Mouse (Mus musculus) hindbrain, embryonic 15.5 days (tissue): ENCODE measurements around the gene Tspan8. TPM values are rescaled to one million over a fixed set of nuclear protein-coding genes. Genes with fewer than 3 reads are reported as not detected.
"Not testable (repeated sequence)": the region's sequence is repeated elsewhere in the genome, so short reads cannot be mapped to it uniquely, and the experiment has no call there.

Experiments used
- ATAC-seq: fragments of 200-750 bp; cut with Nextera tagmentation; 2 replicates; pipeline ENCODE4 v1.8.0; 2017; ENCODE audit warnings: low read depth, moderate number of reproducible peaks, moderate TSS enrichment; ENCODE audit not compliant: low FRiP score
- H3K27ac ChIP-seq: fragments of 300-500 bp; sonication (generic); replicated peaks from 2 replicates; pipeline ENCODE4 v1.5.1; 2015; ENCODE audit warnings: mild to moderate bottlenecking, inconsistent platforms
- H3K27me3 ChIP-seq: fragments of 300-500 bp; sonication (generic); 2 replicates; pipeline ENCODE4 v1.6.1; 2015; ENCODE audit warnings: control low read depth, inconsistent platforms
- H3K36me3 ChIP-seq: fragments of 300-500 bp; sonication (generic); 2 replicates; pipeline ENCODE4 v1.6.1; 2015; ENCODE audit warnings: control low read depth, inconsistent platforms
- H3K4me1 ChIP-seq: fragments of 300-500 bp; sonication (generic); replicated peaks from 2 replicates; pipeline ENCODE4 v1.6.1; 2015; ENCODE audit warnings: control low read depth, inconsistent platforms
- H3K4me2 ChIP-seq: fragments of 300-500 bp; sonication (generic); 2 replicates; pipeline ENCODE4 v1.6.1; 2015; ENCODE audit warnings: moderate library complexity, mild to moderate bottlenecking, inconsistent platforms
- H3K4me3 ChIP-seq: fragments of 300-500 bp; sonication (generic); 2 replicates; pipeline ENCODE4 v1.5.1; 2015; ENCODE audit warnings: mild to moderate bottlenecking, inconsistent platforms
- H3K9ac ChIP-seq: fragments of 300-500 bp; sonication (generic); 2 replicates; pipeline ENCODE4 v1.6.1; 2015; ENCODE audit warnings: inconsistent platforms
- H3K9me3 ChIP-seq: fragments of 300-500 bp; sonication (generic); 2 replicates; pipeline ENCODE4 v1.6.1; 2016; ENCODE audit warnings: control low read depth, inconsistent platforms
- WGBS: fragments of 180-500 bp; shearing (Covaris S2); methylation state at CpG from one replicate; pipeline ENCODE4 v1.1.7; 2015; 5-methylcytosine and 5-hydroxymethylcytosine counted together
- polyA plus RNA-seq: library from polyadenylated mRNA; unstranded; fragments of >200 nt; fragmentation: Nextera tagmentation; extraction: Ambion mirVana; gene quantifications from 2 replicates; pipeline ENCODE4 v1.2.1, GENCODE M21; 2015

Tspan8 gene
- polyA plus RNA-seq, 1 experiment from 2014 or later, result 0.45 TPM

DNA sequence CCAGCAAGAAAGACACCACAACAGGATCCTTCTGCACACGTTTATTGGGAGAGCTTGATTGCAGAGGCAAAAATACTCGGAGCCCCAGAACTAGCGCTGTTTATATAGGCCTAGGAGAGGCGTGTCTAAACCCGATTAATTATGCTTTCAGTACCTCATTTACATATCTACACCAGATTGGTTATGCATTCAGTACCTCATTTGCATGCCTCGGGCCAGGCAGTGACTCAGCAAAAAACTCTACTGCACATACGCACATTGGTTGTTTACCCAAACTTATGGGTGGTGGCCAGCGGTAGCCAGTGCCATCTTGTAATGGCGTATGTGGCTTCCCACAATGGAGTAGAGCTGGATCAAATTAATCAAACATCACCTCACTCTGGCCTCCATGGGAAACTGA lies 13.6 kb upstream of the Tspan8 start:
- H3K27ac ChIP-seq, H3K4me2 ChIP-seq, ATAC-seq, H3K27me3 ChIP-seq, H3K4me1 ChIP-seq, H3K4me3 ChIP-seq, H3K9me3 ChIP-seq, H3K36me3 ChIP-seq, H3K9ac ChIP-seq: not testable (repeated sequence)
- WGBS, result 83% methylated on average over 9 of the region's 9 CpGs

DNA sequence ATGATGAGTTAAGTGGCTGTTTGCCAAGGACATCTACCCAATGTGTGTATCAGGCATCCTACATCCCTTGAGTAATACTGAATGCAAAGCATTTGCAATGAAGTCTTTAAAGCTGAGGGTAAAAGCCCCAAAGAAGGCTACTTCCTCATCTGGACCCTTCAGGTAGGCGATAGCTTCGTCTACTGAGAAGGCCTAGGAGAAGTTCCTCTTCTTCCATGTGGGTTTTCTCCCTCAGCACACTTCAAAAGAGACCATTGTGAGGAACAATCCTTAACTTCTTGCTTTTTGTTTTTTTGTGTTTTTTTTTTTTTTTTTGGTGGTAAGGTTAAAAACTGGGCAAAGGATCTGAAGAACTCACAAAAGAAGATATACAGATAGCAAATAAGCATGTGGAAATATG lies 12.9 kb upstream of the Tspan8 start:
- Histone ChIP-seq H3K27ac (no peak overlapping the region), H3K36me3 (no peaks in the 10 kb centered on the region), H3K27me3 (no peaks in the 10 kb centered on the region), H3K9ac (no peak overlapping the region), H3K4me2 (no peak overlapping the region), H3K9me3 (no peaks in the 10 kb centered on the region), H3K4me1 (no peaks in the 10 kb centered on the region), H3K4me3 (no peak overlapping the region)
- no peak for ATAC-seq
- 94% methylated on average over 2 of the region's 2 CpGs for WGBS

DNA sequence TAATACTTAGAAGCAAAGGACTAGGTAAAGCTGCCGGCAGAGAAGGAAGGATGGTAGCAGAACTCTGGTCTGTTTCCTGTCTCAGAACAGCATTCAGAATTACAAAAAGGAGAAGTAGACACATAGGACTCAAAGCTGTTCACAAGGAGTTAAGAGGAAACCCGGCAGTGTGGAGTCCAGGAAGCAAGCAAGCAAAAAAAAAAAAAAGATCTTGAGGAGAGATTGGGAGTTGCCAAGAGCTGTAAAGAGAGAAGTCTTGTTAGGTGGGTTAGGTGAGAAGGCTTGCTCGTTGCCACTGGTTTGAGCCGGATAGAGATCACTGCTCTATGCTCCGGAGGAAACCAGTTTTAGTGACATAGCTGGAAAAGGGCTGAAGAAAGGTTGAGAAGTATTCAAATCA lies 10.6 kb upstream of the Tspan8 start:
- Histone ChIP-seq H3K9ac (no peak overlapping the region), H3K4me1 (no peaks in the 10 kb centered on the region), H3K4me3 (no peak overlapping the region), H3K27ac (no peak overlapping the region), H3K27me3 (no peaks in the 10 kb centered on the region), H3K36me3 (no peaks in the 10 kb centered on the region), H3K4me2 (no peak overlapping the region), H3K9me3 (no peaks in the 10 kb centered on the region)
- 89% methylated on average over 5 of the region's 5 CpGs for WGBS
- ATAC-seq, result no peak

DNA sequence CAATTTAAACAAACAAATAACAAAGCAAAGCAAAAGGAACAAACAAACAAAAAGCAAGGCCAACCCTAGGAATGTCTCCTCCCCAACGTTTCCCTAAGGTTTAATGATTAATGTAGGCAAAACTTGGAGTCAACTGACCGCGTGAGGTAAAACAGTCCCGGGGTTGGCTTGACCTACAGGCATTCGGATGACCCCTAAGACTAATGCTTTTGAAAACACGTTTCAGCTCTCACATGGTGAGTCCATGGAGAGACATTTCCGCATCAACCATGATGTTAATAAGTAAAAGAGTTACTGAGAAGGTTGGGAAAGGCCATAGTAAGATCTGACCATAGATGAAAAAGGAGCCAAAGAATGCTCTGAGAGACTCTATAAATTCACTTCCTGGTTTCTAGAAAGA lies 7.5 kb upstream of the Tspan8 start:
- 74% methylated on average over 7 of the region's 7 CpGs for WGBS
- Histone ChIP-seq H3K36me3 (no peaks in the 10 kb centered on the region), H3K27ac (no peak overlapping the region), H3K9me3 (no peaks in the 10 kb centered on the region), H3K4me1 (no peaks in the 10 kb centered on the region), H3K9ac (no peak overlapping the region), H3K4me2 (no peak overlapping the region), H3K27me3 (no peaks in the 10 kb centered on the region), H3K4me3 (no peak overlapping the region)
- ATAC-seq, result no peak

DNA sequence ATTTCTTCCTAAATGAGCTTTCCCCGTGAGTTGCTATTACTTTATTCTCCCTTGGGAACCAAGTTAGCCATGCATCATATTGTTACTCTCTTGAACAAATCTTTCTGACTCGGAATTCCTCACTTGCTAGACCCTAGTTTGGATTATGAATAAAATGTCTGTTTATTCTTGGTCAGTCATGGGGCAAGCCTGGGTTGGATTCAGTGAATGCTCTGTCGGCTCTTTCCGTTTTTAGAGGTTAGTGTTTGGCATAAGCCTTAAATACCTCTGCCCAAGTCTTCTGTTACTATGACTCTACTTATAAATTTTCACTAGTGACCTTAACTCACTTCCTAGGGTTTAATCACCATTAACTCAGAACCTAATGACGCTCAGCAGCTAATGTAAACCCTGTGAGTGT lies 5.1 kb upstream of the Tspan8 start:
- no peaks in the 10 kb centered on the region for H3K36me3 ChIP-seq
- ATAC-seq, result no peak
- no peak overlapping the region for H3K27ac ChIP-seq
- H3K9me3 ChIP-seq, result no peaks in the 10 kb centered on the region
- H3K4me1 ChIP-seq, result no peaks in the 10 kb centered on the region
- 60% methylated on average over 5 of the region's 5 CpGs for WGBS
- no peak overlapping the region for H3K4me2 ChIP-seq
- H3K9ac ChIP-seq, result no peak overlapping the region
- no peaks in the 10 kb centered on the region for H3K27me3 ChIP-seq
- H3K4me3 ChIP-seq, result no peak overlapping the region

DNA sequence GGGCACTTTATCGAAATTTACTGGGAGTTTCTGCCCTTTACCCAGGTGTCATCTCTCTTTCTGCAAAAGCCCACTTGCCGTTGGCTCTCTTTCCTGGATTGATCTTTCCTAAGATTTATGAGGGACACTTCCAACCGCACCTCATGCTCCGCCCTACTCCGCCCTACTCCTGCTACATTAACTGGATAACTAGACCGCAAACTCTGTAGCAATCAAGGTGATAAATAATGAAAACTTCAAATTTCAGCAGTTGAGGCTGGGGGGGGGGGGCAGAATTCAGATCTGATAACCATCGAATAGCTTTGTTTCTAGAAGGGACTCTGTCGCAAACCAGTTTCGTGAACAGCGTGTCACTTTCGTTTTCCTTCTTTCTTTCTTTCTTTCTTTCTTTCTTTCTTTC lies 1.8 kb upstream of the Tspan8 start:
- Histone ChIP-seq H3K4me1 (no peaks in the 10 kb centered on the region), H3K9ac (no peak overlapping the region), H3K4me3 (no peak overlapping the region), H3K9me3 (no peaks in the 10 kb centered on the region), H3K4me2 (no peak overlapping the region), H3K27ac (no peak overlapping the region), H3K27me3 (no peaks in the 10 kb centered on the region), H3K36me3 (no peaks in the 10 kb centered on the region)
- WGBS, result 93% methylated on average over 11 of the region's 11 CpGs
- no peak for ATAC-seq

DNA sequence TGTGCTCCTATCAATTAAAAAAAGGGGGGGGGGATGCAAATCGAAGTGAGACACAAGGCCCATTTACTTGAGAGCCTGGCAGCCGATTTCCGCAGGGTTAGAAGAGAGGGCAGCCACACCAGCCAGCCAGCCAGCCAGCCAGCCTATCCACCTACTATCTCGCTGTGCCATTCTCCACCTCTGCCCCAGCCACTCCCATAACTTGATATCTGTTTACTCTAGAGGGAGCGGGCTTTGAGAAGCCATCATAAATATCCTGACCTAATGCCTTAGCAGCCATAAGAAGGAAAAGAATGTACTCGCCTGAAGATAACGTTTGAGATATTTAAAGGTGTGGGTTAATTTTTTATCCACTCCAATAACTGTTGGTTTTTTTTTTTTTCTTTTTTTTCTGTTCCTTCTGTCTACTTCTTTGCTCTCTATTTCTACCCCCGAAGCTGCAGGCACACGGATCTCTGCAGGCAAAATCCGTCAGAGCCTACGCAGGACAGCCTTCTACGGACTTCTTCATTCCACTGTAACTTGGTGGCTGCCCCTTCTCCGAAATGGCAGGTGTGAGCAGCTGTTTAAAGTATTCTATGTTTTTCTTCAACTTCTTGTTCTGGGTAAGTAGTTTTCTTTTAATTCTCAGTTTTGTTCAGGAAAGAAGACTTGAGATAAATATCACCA lies 558 bp downstream of the Tspan8 start:
- Histone ChIP-seq H3K4me3 (no peak overlapping the region), H3K9ac (no peak overlapping the region), H3K4me2 (no peak overlapping the region), H3K27me3 (no peaks in the 10 kb centered on the region), H3K27ac (no peak overlapping the region), H3K4me1 (no peaks in the 10 kb centered on the region), H3K36me3 (no peaks in the 10 kb centered on the region), H3K9me3 (no peaks in the 10 kb centered on the region)
- WGBS, result 74% methylated on average over 13 of the region's 13 CpGs
- no peak for ATAC-seq

DNA sequence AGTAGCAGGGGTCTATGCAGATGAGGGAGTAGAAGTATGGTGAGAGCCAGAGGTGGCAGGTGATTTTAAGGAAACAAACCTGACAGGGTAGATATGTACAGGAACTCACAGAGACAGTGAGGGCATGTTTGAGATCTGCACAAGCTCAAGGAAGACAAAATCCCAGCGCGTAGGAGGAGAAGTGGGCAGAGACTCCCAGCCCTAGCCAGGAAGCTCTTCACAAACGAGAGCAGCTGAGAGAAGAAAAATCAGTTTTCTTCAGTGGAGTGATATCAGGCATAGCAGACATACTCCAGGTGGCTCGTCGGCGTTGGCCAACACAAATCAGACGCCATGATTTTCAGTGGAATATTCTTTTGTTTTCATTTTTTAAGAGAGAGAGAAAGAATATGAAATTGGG lies 8.7 kb downstream of the Tspan8 start:
- H3K4me3 ChIP-seq, result no peak overlapping the region
- 90% methylated on average over 7 of the region's 7 CpGs for WGBS
- H3K9ac ChIP-seq, result no peak overlapping the region
- H3K4me1 ChIP-seq, result no peaks in the 10 kb centered on the region
- H3K36me3 ChIP-seq, result no peaks in the 10 kb centered on the region
- H3K4me2 ChIP-seq, result no peak overlapping the region
- no peaks in the 10 kb centered on the region for H3K27me3 ChIP-seq
- H3K27ac ChIP-seq, result no peak overlapping the region
- H3K9me3 ChIP-seq, result no peaks in the 10 kb centered on the region
- no peak for ATAC-seq

DNA sequence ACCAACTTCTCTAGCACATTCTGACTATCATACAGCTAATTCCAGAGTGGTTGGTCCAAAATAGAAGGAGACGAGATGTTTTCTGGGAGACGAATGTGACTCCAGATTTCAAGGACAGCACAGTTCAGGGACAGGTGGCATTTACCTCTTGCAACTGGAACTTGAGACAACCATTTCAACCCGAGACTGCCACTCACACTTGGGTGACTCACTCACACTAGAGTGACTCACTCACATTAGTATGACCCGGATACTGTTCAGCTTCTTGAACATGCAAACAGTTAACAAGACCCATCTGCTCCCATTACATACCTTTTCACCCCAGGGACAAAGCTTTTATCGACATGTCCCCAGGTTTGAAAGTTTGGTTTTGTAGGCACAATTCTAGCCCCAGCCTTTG lies 12.2 kb downstream of the Tspan8 start:
- no peak for ATAC-seq
- Histone ChIP-seq H3K9ac (no peak overlapping the region), H3K27ac (no peak overlapping the region), H3K27me3 (no peaks in the 10 kb centered on the region), H3K4me2 (no peak overlapping the region), H3K9me3 (no peaks in the 10 kb centered on the region), H3K36me3 (no peaks in the 10 kb centered on the region), H3K4me1 (no peaks in the 10 kb centered on the region), H3K4me3 (no peak overlapping the region)
- WGBS, result 92% methylated on average over 5 of the region's 5 CpGs

DNA sequence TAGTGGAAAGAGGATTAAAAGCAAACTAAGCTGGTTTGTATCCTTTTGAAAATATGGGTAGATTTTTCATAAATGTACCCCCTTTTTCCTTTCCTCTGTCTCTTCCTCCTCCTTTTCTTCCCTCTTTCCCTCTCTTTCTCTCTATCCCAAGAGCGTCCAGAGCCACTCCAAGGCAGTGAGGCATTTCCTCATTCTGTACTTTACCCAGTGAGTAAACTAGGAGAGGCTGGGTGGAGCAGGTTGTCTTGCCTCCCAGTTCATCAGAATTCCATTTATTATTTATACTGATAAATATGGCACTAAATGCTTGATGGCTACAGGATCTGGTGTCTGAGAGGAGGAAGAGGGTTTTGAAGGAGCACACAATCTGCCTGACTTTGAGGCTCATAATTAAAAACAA lies 13.1 kb downstream of the Tspan8 start:
- Histone ChIP-seq H3K4me3 (no peak overlapping the region), H3K27ac (no peak overlapping the region), H3K27me3 (no peaks in the 10 kb centered on the region), H3K9ac (no peak overlapping the region), H3K4me2 (no peak overlapping the region), H3K36me3 (no peaks in the 10 kb centered on the region), H3K4me1 (no peaks in the 10 kb centered on the region), H3K9me3 (no peaks in the 10 kb centered on the region)
- ATAC-seq, result no peak
- 83% methylated on average over 1 of the region's 1 CpGs for WGBS

DNA sequence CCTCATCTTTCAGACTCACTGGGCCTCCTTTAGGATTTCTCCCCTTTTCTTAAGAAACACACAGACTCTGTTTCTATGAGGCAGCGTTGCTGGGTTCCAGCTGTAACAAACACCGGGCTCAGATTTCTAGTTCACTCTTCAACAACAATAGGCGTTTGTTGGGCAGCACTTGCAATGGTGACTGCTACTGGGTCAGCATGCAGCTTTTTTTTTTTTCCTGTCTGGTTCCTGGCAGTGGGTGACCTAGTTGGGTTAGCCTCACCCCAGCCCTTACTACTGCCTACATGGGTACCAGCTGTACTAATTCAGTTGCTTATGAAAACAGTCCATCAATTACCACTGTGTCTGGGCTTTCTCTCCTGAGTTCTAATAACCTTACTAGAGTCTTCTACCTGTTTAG lies 14.1 kb downstream of the Tspan8 start:
- no peaks in the 10 kb centered on the region for H3K27me3 ChIP-seq
- WGBS, result 49% methylated on average over 3 of the region's 3 CpGs

DNA sequence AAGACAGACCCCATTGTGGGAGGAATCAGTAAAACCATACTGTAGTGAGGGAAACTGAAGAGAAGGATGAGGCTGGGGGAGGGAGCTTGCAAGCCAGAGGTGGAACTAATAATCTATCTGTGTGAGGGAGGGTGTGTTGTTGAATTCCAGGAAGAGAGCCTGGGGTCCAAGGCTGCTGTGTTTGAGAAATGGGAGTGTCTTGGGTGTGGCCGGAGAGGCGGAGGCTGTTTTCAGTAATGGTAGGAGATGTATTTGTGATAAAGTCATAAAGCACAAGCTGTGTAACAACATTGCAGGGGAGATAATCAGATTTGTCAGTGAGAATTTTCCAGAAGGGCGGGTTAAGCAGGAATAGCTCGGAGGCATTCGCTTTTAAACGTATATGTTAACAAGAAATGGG lies 17.4 kb downstream of the Tspan8 start:
- 87% methylated on average over 6 of the region's 6 CpGs for WGBS
- no peak for ATAC-seq
- H3K9me3 ChIP-seq, result no peaks in the 10 kb centered on the region

More for the DNA sequence above, 14.1 kb downstream of the Tspan8 start:
- Histone ChIP-seq H3K27ac (no peak overlapping the region), H3K4me3 (no peak overlapping the region), H3K36me3 (no peaks in the 10 kb centered on the region), H3K4me1 (no peaks in the 10 kb centered on the region), H3K9me3 (no peaks in the 10 kb centered on the region), H3K9ac (no peak overlapping the region), H3K4me2 (no peak overlapping the region)
- ATAC-seq, result no peak

DNA sequence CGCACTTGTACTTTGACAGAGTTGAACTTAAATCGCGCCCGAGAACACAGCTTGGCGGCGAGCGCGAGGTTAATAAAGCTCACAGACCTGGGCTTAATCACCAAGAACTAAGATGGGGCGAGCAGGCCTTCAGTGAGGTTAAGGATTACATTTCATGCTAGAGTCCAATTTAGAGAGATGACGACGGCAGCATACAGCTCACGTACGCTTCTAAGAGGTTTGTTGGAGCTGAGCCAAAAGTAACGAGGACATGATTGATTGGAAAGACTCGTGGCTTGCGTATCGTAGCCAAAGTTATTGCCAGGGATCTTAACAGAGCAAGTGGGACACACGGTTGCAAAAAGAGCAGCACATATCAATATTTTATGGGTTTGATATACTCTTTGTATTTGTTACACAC lies 30.3 kb downstream of the Tspan8 start:
- Histone ChIP-seq H3K27ac (no peak overlapping the region), H3K4me2 (peak overlapping the region; percentile 40)

More for the DNA sequence above, 17.4 kb downstream of the Tspan8 start:
- Histone ChIP-seq H3K4me2 (no peak overlapping the region), H3K36me3 (no peaks in the 10 kb centered on the region), H3K27me3 (no peaks in the 10 kb centered on the region), H3K9ac (no peak overlapping the region), H3K4me1 (no peaks in the 10 kb centered on the region), H3K27ac (no peak overlapping the region), H3K4me3 (no peak overlapping the region)

More for the DNA sequence above, 30.3 kb downstream of the Tspan8 start:
- Histone ChIP-seq H3K4me3 (no peak overlapping the region), H3K9ac (no peak overlapping the region), H3K36me3 (no peaks in the 10 kb centered on the region), H3K4me1 (0 out of 2 replicates have a peak, but pooled peaks cover 5% of the 10 kb centered on the region), H3K27me3 (no peaks in the 10 kb centered on the region), H3K9me3 (no peaks in the 10 kb centered on the region)
- WGBS, result 52% methylated on average over 18 of the region's 18 CpGs
- ATAC-seq, result no peak
